Mouse (Mus musculus) CD4-positive, CD25-positive, alpha-beta regulatory T cell, adult 4 months (primary cell): ENCODE measurements around the gene Alb. TPM values are rescaled to one million over a fixed set of nuclear protein-coding genes. Genes with fewer than 3 reads are reported as not detected.

Experiments used
- ATAC-seq: one replicate; pipeline ENCODE4 v1.8.0; 2017
- polyA plus RNA-seq, 2 experiments: library from polyadenylated mRNA; unstranded; fragments of 100-300 nt; shearing (Covaris generic); gene quantifications; one replicate each; pipeline ENCODE4 v1.2.1; 2017

Alb gene
- polyA plus RNA-seq, 2 experiments from 2014 or later: not detected

DNA sequence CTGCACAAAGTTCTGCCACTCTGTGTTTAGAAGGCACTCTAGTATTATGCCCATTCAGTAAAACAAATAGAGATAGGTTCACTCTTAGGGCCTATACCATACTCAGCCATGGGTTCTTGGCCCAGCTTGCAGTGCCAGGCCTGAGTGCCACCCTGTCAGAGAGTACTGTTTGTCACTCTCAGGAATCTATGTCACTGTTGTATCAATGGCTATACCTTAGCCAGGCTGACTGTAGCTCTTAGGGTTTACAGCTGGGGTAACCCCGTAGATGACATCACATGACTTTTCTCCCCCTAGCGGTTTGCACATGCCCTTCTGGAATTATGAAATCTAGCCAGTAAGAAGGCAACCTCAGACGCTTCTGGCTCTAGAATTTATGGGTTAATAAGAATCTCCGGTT lies 33.6 kb downstream of the Alb start:
- no peak for ATAC-seq

- no peak for ATAC-seq
Observed at GRCm38 (mm10) chr5:90499509-90499908, 38.8 kb downstream of the Alb start.

GRCm38 (mm10) chr5:90500714-90501113 lies 40.0 kb downstream of the Alb start:
- peak; percentile 89 for ATAC-seq

DNA sequence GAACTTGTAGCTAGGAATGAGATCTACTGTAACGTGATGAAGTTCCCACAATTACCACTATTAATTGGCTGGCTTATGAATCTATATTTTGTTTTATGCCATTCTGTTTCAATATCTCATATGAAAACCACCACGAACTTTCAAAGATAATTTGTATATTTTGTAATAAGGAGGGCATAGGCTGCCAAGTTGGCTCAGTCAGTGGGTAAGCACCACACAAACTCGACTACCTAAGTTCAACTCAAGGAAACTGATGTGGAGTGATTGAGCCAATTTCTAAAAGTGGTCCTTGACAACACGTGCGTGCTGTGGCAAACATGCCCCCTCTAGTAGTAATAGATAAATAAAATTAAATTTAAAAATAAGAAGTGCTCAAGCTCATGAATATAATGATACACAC lies 41.1 kb downstream of the Alb start:
- no peak for ATAC-seq

DNA sequence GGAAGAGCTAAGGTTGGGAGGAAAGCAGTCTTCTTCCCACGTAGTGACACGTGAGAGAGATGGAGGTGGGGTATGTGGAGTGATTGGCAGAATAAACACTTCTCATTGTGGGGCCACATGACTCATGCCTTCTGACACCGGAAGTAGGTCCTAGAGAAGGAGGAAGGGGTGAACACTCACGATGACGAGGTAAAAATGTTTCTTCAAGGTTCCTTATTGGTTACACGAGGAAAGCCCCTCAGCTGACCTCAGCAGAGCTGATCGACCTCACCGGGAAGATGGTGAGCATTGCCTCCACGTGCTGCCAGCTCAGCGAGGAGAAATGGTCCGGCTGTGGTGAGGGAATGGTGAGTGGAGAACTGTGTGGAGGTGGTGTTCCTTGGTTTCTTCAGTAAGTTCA lies 44.0 kb downstream of the Alb start:
- no peak for ATAC-seq

DNA sequence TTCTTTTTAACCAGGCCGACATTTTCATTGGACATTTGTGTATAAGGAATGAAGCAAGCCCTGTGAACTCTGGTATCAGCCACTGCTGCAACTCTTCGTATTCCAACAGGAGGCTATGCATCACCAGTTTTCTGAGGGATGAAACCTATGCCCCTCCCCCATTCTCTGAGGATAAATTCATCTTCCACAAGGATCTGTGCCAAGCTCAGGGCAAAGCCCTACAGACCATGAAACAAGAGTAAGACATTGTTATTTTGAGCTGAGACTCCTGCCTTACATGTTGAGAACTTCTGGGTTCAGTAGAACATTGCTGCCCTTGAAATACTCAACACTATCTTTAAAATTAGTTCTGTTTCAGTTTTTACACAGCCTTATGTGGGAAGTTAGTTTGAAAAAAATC lies 45.8 kb downstream of the Alb start:
- no peak for ATAC-seq

DNA sequence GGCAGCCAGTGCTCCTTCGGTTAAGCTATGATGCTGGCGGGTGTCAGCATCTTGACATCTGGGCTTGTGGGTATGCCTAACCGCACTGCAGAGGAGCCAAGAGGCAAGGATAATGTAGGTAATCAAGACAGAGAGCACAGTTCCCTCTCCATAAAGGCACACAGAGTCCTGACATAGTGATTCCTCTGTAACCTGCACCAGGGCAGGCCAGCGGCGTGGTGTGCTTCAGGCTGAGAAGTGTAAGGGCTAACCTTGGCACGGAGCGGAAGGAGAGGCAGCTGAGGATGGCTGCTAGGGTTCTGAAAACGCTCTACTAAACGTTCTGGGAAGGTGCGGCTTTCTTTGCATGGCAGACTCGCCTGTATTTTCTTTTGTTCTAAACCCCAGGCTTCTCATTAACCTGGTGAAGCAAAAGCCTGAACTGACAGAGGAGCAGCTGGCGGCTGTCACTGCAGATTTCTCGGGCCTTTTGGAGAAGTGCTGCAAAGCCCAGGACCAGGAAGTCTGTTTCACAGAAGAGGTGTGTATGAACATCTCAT lies 46.8 kb downstream of the Alb start:
- ATAC-seq: no peak

DNA sequence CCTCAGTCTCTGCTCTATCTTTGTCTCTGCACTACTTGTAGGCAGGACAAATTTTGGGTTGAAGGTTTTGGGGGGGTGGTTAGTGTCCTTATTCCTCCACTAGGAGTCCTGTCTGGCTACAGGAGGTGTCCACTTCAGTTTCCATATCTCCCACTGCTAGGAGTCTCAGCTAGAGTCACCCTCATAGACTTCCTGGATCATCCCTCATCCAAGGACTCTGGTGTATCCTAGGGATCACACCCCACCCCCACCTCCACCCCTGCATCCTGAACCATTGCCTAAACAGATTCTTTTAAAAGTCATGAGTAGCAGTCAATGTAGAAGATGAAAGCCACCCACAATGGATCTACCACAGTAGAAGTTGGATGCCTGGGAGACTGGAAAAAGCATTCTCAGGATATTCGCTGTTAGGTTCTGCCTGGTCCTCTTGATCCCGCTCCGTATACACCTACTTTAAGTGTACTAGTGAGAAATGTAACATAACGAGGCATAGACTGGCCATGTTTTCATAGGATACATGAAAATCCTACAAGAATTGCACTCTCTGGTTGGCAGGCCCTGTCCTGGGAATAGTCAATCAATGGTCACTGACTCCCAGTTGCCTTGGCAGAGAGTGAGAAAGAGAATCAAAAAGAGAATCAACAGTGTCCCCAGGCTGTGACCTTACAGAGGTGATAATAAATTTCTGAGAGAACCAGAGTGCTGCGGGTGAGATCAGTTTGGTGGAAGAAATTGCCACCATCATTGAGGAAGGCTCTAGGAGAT lies 49.3 kb downstream of the Alb start:
- ATAC-seq: no peak

GRCm38 (mm10) chr5:90512288-90512955 lies 51.7 kb downstream of the Alb start:
- ATAC-seq: no peak

GRCm38 (mm10) chr5:90515561-90515960 lies 54.9 kb downstream of the Alb start:
- no peak for ATAC-seq

- ATAC-seq: no peak
Observed at GRCm38 (mm10) chr5:90518356-90519100, 57.8 kb downstream of the Alb start, which contains the start of gene Afm. Gene Afm (plus strand): TSS chr5:90518932.

Other genes with a start within 250 kb of the Alb start
- gene Cox18, start 236.9 kb upstream of the Alb start, polyA plus RNA-seq: 10 to 100 TPM; 13.9 to 18.3 TPM
- gene Ankrd17, start 94.3 kb upstream of the Alb start, polyA plus RNA-seq: 10 to 100 TPM; 44.6 to 53.6 TPM
- 1 to 10 TPM; 2.2 to 2.5 TPM for gene Gm9958, start 93.7 kb upstream of the Alb start, polyA plus RNA-seq
- 1 to 10 TPM; 3.0 to 5.1 TPM for gene Afp, start 29.8 kb downstream of the Alb start, polyA plus RNA-seq
- gene Afm, start 58.0 kb downstream of the Alb start, polyA plus RNA-seq: not detected
- gene 5830473C10Rik, start 100.2 kb downstream of the Alb start, polyA plus RNA-seq: under 1 TPM in 1 of 2 experiments, not detected in 1; 0.16 TPM
- gene Rassf6, start 179.8 kb downstream of the Alb start, polyA plus RNA-seq: 1 to 10 TPM; 2.0 to 2.9 TPM